Mouse (Mus musculus) liver, adult 2 months (tissue): ENCODE data around the gene Tmem72.

Source experiments
- CTCF ChIP-seq: fragments of 200-500 bp; IDR thresholded peaks from 2 replicates; pipeline ENCODE4 v1.5.1; 2011; ENCODE audit warnings: low read depth, low read length, control low read depth
- POLR2A ChIP-seq: fragments of 200-500 bp; IDR thresholded peaks from 2 replicates; pipeline ENCODE4 v1.6.1; 2011; ENCODE audit warnings: low read length, control low read depth; ENCODE audit not compliant: insufficient read depth; ENCODE audit errors: extremely low read depth

DNA sequence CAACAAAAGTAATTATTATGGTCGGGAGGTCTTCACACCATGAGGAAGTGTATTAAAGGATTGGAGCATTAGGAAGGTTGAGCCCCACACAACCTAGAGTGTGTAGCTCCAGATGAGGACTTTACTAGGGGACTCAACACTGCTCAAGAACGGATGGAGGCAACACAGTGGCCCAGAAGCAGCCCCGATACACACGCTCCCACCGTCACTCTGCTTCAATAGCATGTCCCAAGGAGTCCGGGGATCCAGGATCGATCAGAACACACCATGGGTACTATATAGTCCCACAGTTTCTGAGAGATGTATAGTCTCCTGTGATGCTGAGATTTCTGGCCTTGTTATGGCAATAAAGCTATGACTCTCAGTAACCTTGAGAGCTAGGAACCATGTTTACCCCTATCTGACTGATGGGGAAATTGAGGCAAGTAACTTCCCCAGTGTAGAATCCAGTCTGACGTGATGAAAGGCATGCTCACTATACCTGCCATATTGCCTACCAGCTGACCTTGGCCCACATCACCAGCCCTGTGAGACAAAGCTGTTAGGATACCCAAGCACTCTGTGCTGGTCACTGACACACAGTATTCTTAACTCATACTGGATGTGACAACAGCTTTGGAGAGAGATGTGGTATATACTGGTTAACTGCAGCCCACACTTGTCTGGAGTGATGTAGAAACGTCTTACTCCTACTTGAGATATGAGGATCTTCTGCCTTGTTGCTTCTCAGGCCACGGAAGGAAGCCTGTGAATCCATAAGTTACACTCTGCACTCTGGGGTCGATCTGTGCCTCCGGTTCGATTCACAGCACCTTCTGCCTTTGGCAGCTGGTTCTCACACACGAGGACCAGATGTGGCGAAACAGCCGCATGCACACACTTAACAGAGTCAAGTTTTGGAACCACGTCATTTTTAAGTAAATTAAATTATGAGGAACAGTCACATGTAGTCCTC lies 82.7 kb downstream of the Tmem72 start:
- no peak for TF ChIP-seq POLR2A
- no peak for TF ChIP-seq CTCF
